Mouse (Mus musculus): ENCODE results near the gene Ncdn. TPM values are rescaled to one million over a fixed set of nuclear protein-coding genes. Genes with fewer than 3 reads are reported as not detected.

The Ncdn gene
- polyA plus RNA-seq, 1 experiment from 2014 or later: 28.4 TPM

DNA sequence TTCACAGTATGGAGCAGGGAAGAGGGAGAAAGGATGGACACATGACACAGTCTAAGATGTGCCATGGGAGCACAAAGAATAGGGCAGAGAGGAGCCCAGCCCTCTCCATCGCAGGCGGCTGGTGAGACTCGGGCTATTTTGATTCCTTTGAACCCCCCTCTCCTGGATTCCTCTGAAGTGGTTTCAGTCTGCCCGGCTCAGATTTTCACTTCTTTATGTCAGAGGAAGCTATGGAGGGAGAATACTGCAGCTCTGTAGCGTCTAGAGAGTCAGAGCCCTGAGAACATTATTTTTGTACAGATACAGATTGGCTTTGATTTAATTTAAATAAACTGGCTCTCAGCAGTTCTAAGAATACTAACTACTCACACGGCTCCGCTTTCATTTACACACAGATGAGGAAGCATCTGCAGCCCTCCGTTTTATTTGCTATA, 25.9 kb upstream of the Ncdn start:
- no peaks in the 10 kb centered on the region for H3K36me3 ChIP-seq (ENCODE audit: control insufficient read depth, insufficient read depth, low read length)
- ATAC-seq (ENCODE audit: low read depth): no peak
- 41% methylated on average over 8 of the region's 8 CpGs for WGBS
- H3K27ac ChIP-seq (replicated peaks; ENCODE audit: low read depth, low read length): no peak overlapping the region; the same call in 1 of the 2 replicates
- peak; percentile 17 for DNase-seq (ENCODE audit: low spot score)
- H3K9ac ChIP-seq (ENCODE audit: low read depth, low read length): no peak overlapping the region
- H3K9me3 ChIP-seq (ENCODE audit: control insufficient read depth, low read length): no peaks in the 10 kb centered on the region
- no peaks in the 10 kb centered on the region for H3K27me3 ChIP-seq (replicated peaks; ENCODE audit: control insufficient read depth, insufficient read depth, low read length)
- 0 out of 2 replicates have a peak overlapping the region, but pooled peaks have one; percentile 2 for H3K4me2 ChIP-seq (ENCODE audit: low read depth, low read length)
- peaks cover 17% of the 10 kb centered on the region for H3K4me1 ChIP-seq (ENCODE audit: control insufficient read depth, insufficient read depth, low read length)
- H3K4me3 ChIP-seq (ENCODE audit: low read depth, low read length): no peak overlapping the region

DNA sequence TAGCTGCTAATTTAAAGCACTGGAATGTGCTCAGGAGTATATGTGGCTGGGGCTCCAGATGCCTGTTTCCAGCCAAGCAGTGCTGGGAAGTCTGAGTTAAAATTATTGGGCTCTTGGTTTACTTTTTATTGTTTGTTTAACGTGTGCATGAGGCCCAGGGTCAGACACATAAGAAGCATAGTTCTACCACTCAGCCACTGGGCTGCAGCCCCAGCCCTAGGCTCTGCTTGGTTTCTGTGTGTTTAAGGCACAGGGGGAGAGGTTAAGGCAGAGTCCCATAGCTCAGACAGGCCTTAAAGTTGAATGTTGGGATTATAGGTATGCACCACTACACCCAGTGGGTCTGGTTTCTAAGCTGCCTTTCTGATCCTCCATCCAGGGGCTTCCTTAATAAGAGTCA, 21.9 kb upstream of the Ncdn start:
- Histone ChIP-seq H3K27ac (replicated peaks; ENCODE audit: low read depth, low read length) (no peak overlapping the region), H3K9ac (ENCODE audit: low read depth, low read length) (no peak overlapping the region), H3K4me1 (ENCODE audit: control insufficient read depth, insufficient read depth, low read length) (peaks cover 11% of the 10 kb centered on the region; the same call in 1 of the 2 replicates), H3K27me3 (replicated peaks; ENCODE audit: control insufficient read depth, insufficient read depth, low read length) (no peaks in the 10 kb centered on the region), H3K9me3 (ENCODE audit: control insufficient read depth, low read length) (no peaks in the 10 kb centered on the region), H3K4me2 (ENCODE audit: low read depth, low read length) (no peak overlapping the region), H3K4me3 (ENCODE audit: low read depth, low read length) (no peak overlapping the region), H3K36me3 (ENCODE audit: control insufficient read depth, insufficient read depth, low read length) (no peaks in the 10 kb centered on the region)
- 48% methylated on average over 1 of the region's 1 CpGs for WGBS
- DNase-seq (ENCODE audit: low spot score): no peak
- no peak for ATAC-seq (ENCODE audit: low read depth)

DNA sequence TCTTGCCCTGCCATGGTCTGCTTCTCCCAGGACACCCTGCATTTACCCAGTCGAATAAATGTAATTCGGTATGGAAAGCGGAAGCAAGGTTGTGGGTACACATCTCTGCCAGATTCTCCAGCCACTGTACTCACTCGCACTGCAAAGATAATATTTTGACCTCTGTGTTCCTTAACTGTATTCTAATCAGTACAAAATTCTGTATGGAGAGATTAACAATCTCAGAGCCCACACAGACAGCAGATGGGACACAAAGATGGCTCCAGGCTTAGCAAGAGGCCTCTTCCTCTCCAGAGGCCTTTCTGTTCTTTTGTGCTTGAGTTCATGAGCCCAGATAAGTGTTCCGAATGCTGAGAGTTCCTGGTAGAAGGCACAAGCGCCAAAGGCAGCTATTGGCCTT, 20.6 kb upstream of the Ncdn start:
- no peak overlapping the region for H3K9ac ChIP-seq (ENCODE audit: low read depth, low read length)
- no peaks in the 10 kb centered on the region for H3K27me3 ChIP-seq (replicated peaks; ENCODE audit: control insufficient read depth, insufficient read depth, low read length)
- H3K4me3 ChIP-seq (ENCODE audit: low read depth, low read length): no peak overlapping the region
- 0 out of 2 replicates have a peak, but pooled peaks cover 3% of the 10 kb centered on the region for H3K4me1 ChIP-seq (ENCODE audit: control insufficient read depth, insufficient read depth, low read length)
- WGBS: 87% methylated on average over 6 of the region's 6 CpGs
- H3K4me2 ChIP-seq (ENCODE audit: low read depth, low read length): no peak overlapping the region
- H3K9me3 ChIP-seq (ENCODE audit: control insufficient read depth, low read length): no peaks in the 10 kb centered on the region
- H3K27ac ChIP-seq (replicated peaks; ENCODE audit: low read depth, low read length): no peak overlapping the region
- no peaks in the 10 kb centered on the region for H3K36me3 ChIP-seq (ENCODE audit: control insufficient read depth, insufficient read depth, low read length)
- DNase-seq (ENCODE audit: low spot score) (no peak), ATAC-seq (ENCODE audit: low read depth) (no peak)

DNA sequence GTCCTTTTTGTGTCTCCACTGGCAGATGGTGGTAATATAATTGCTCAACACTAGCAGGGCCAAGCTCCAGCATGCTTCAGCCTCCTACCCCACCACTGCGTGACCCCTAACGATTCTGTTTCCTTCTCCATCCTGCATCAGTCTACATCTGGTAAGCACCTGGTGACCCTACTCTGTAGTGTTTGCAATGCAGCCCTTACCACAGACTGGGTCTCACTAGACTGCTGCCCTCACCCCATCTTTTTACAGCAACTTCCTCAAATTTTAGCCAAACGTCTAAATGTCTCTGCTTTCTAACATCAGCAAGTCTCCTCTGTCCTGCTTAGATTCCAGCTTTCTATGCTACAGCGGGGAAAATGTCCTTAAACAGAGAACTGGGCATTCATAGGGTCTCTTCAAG, 17.6 kb upstream of the Ncdn start:
- DNase-seq (ENCODE audit: low spot score) (no peak), ATAC-seq (ENCODE audit: low read depth) (no peak)
- 73% methylated on average over 4 of the region's 4 CpGs for WGBS
- Histone ChIP-seq H3K4me1 (ENCODE audit: control insufficient read depth, insufficient read depth, low read length) (no peaks in the 10 kb centered on the region), H3K9me3 (ENCODE audit: control insufficient read depth, low read length) (no peaks in the 10 kb centered on the region), H3K27me3 (replicated peaks; ENCODE audit: control insufficient read depth, insufficient read depth, low read length) (no peaks in the 10 kb centered on the region), H3K9ac (ENCODE audit: low read depth, low read length) (no peak overlapping the region), H3K4me3 (ENCODE audit: low read depth, low read length) (no peak overlapping the region), H3K4me2 (ENCODE audit: low read depth, low read length) (no peak overlapping the region), H3K27ac (replicated peaks; ENCODE audit: low read depth, low read length) (no peak overlapping the region), H3K36me3 (ENCODE audit: control insufficient read depth, insufficient read depth, low read length) (0 out of 2 replicates have a peak, but pooled peaks cover 3% of the 10 kb centered on the region)

DNA sequence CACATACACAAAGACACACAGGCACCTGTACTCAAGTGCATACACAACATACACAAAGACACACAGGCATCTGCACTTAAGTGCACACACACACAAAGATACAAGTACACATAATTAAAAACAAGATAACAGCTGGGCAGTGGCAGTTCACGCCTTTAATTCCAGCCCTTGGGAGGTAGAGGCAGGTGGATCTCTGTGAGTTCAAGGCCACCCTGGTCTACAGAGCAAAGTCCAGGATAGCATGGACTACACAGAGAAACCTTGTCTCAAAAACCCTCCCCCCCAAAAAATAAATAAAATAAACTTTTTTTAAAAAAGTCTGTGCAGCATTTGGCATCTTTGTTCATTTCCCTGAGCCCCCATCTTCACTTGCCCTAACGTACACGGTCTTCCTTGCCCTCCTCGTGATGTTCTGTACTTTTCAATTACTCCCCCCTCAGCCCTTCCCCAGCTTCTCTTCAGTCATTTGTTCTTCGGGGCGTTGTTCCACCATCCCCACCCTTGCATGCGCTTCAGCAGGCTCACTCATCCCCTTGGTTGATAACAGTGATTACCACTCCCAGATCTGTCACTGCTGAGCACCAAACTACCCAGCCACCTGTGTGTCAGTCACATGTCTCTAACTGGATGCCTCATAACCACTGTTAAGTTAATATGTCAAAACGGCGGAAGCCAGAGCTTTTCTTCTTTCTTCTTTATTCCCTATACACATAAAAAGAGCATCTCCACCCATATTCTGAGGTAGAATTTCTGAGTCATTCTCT, 16.7 kb upstream of the Ncdn start:
- DNase-seq (ENCODE audit: low spot score): no peak
- 0 out of 2 replicates have a peak, but pooled peaks cover 3% of the 10 kb centered on the region for H3K36me3 ChIP-seq (ENCODE audit: control insufficient read depth, insufficient read depth, low read length)
- H3K4me3 ChIP-seq (ENCODE audit: low read depth, low read length): no peak overlapping the region
- H3K27me3 ChIP-seq (replicated peaks; ENCODE audit: control insufficient read depth, insufficient read depth, low read length): no peaks in the 10 kb centered on the region
- WGBS: 90% methylated on average over 9 of the region's 9 CpGs
- no peak overlapping the region for H3K27ac ChIP-seq (replicated peaks; ENCODE audit: low read depth, low read length)
- H3K4me2 ChIP-seq (ENCODE audit: low read depth, low read length): no peak overlapping the region
- H3K9me3 ChIP-seq (ENCODE audit: control insufficient read depth, low read length): no peaks in the 10 kb centered on the region
- no peak overlapping the region for H3K9ac ChIP-seq (ENCODE audit: low read depth, low read length)
- no peak for ATAC-seq (ENCODE audit: low read depth)
- H3K4me1 ChIP-seq (ENCODE audit: control insufficient read depth, insufficient read depth, low read length): no peaks in the 10 kb centered on the region

DNA sequence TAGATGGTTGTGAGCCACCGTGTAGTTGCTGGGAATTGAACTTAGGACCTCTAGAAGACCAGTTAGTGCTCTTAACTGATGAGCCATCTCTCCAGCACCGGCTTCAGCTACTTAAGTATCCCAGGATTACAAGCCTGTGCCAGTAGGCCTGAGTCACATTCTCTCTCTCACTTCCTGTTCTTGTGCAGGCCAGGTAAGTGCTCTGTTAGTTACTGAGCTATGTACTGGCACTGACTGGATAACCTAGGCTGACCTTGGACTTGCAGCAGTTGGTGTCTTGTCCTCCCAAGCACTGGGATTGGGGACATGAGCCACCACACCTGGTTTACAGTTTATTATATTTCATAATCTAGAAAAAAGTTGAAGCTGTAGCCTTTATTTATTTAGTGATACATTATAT, 10.2 kb upstream of the Ncdn start:
- no peaks in the 10 kb centered on the region for H3K4me1 ChIP-seq (ENCODE audit: control insufficient read depth, insufficient read depth, low read length)
- no peaks in the 10 kb centered on the region for H3K27me3 ChIP-seq (replicated peaks; ENCODE audit: control insufficient read depth, insufficient read depth, low read length)
- no peak overlapping the region for H3K4me2 ChIP-seq (ENCODE audit: low read depth, low read length)
- peaks cover 38% of the 10 kb centered on the region for H3K36me3 ChIP-seq (ENCODE audit: control insufficient read depth, insufficient read depth, low read length)
- WGBS: 91% methylated on average over 2 of the region's 2 CpGs
- H3K9me3 ChIP-seq (ENCODE audit: control insufficient read depth, low read length): no peaks in the 10 kb centered on the region
- no peak overlapping the region for H3K9ac ChIP-seq (ENCODE audit: low read depth, low read length)
- no peak overlapping the region for H3K27ac ChIP-seq (replicated peaks; ENCODE audit: low read depth, low read length)
- DNase-seq (ENCODE audit: low spot score) (no peak), ATAC-seq (ENCODE audit: low read depth) (no peak)
- no peak overlapping the region for H3K4me3 ChIP-seq (ENCODE audit: low read depth, low read length)

DNA sequence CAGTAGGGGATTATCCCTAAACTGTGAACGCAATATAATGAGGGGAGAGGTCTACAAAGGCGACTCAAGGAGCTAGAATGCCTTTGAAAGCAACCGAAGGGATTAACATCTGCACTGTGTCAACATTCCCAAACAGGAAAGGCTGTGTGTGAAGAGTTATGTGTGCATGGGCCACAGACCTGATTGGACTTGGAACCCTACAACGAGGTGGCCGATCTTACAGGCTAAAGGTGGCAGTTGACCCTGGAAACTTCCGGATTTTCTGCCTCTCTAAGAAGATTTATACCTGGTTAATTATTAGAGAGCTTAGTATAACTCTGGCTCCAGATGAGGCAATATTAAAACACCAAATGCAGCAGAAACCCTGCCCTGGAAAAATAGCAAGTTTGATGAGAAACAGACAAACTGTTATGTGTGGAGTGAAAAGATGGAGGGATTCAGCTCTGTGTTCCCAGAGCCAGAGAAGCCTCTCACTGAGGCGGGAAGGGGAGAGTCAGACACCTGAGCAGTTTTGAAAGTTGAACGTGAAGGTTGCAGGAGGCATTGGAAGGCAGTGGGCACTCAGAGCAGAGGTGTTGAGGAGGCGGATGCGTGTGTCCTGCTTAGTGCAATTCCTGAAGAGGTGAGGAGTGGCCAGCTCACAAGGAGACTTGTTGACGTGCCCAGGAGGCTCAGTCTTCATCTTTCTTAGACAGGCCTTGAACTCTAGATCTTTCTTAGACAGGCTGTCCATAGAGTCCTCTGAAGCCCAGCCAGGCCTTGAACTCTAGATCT, 9.5 kb upstream of the Ncdn start:
- WGBS: 74% methylated on average over 11 of the region's 11 CpGs

DNA sequence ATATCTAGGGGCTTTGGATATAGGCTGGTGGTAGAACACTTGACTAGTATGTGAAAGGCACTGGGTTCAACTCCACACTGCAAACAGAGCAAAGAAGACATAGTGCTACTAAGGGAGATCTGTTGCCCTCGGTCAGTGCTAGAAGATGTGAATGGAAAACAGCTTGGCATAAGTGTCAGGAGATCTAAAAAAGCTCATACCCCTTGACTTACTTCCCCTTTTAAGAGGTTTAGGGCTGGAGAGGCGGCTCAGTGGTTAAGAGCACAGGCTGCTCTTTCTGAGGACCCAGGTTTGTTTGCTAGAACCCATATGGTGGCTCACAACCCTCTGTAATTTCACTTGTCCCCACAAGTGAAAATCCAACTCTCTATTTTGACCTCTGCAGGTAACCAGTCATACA, 6.2 kb upstream of the Ncdn start:
- H3K27me3 ChIP-seq (replicated peaks; ENCODE audit: control insufficient read depth, insufficient read depth, low read length): no peaks in the 10 kb centered on the region
- H3K27ac ChIP-seq (replicated peaks; ENCODE audit: low read depth, low read length): no peak overlapping the region
- no peak overlapping the region for H3K9ac ChIP-seq (ENCODE audit: low read depth, low read length)
- DNase-seq (ENCODE audit: low spot score) (no peak), ATAC-seq (ENCODE audit: low read depth) (no peak)
- H3K9me3 ChIP-seq (ENCODE audit: control insufficient read depth, low read length): no peaks in the 10 kb centered on the region
- no peak overlapping the region for H3K4me3 ChIP-seq (ENCODE audit: low read depth, low read length)
- peaks cover 46% of the 10 kb centered on the region for H3K36me3 ChIP-seq (ENCODE audit: control insufficient read depth, insufficient read depth, low read length)
- H3K4me1 ChIP-seq (ENCODE audit: control insufficient read depth, insufficient read depth, low read length): 0 out of 2 replicates have a peak, but pooled peaks cover 5% of the 10 kb centered on the region
- H3K4me2 ChIP-seq (ENCODE audit: low read depth, low read length): no peak overlapping the region
- WGBS: 81% methylated on average over 2 of the region's 2 CpGs

More for the DNA sequence above, 9.5 kb upstream of the Ncdn start:
- DNase-seq (ENCODE audit: low spot score): no peak
- Histone ChIP-seq H3K4me3 (ENCODE audit: low read depth, low read length) (no peak overlapping the region), H3K9ac (ENCODE audit: low read depth, low read length) (no peak overlapping the region), H3K36me3 (ENCODE audit: control insufficient read depth, insufficient read depth, low read length) (peaks cover 43% of the 10 kb centered on the region), H3K9me3 (ENCODE audit: control insufficient read depth, low read length) (no peaks in the 10 kb centered on the region), H3K4me2 (ENCODE audit: low read depth, low read length) (no peak overlapping the region), H3K27ac (replicated peaks; ENCODE audit: low read depth, low read length) (no peak overlapping the region), H3K27me3 (replicated peaks; ENCODE audit: control insufficient read depth, insufficient read depth, low read length) (no peaks in the 10 kb centered on the region), H3K4me1 (ENCODE audit: control insufficient read depth, insufficient read depth, low read length) (no peaks in the 10 kb centered on the region)
- no peak for ATAC-seq (ENCODE audit: low read depth)
